Mouse (Mus musculus): ENCODE measurements around the gene Nhej1. TPM values are rescaled to one million over a fixed set of nuclear protein-coding genes. Genes with fewer than 3 reads are reported as not detected.
A peak's percentile ranks its signal among the peaks of the same experiment; 100 is the strongest.

The Nhej1 gene
- polyA plus RNA-seq, 1 experiment, result 2.8 TPM

- no peak for DNase-seq
- Histone ChIP-seq H3K27me3 (ENCODE audit: control insufficient read depth, insufficient read depth, low read length) (no peaks in the 10 kb centered on the region), H3K27ac (ENCODE audit: insufficient read depth, low read length) (no peak overlapping the region), H3K4me1 (ENCODE audit: control insufficient read depth, insufficient read depth, low read length) (no peaks in the 10 kb centered on the region), H3K4me3 (replicated peaks; ENCODE audit: insufficient read depth, low read depth, low read length) (no peak overlapping the region)
- WGBS, result 84% methylated on average over 5 of the region's 5 CpGs
- no peak for TF ChIP-seq CTCF (IDR thresholded peaks at IDR 0.05; ENCODE audit: borderline replicate concordance, insufficient read depth, low read depth, low read length)
- no peak for TF ChIP-seq POLR2A (IDR thresholded peaks at IDR 0.05; ENCODE audit: borderline replicate concordance, insufficient read depth, low read length)
Observed at GRCm38 (mm10) chr1:74962126-74962852, 162.7 kb downstream of the Nhej1 start.

GRCm38 (mm10) chr1:74961722-74962121 lies 163.3 kb downstream of the Nhej1 start:
- Histone ChIP-seq H3K4me3 (replicated peaks; ENCODE audit: insufficient read depth, low read depth, low read length) (no peak overlapping the region), H3K27me3 (ENCODE audit: control insufficient read depth, insufficient read depth, low read length) (no peaks in the 10 kb centered on the region), H3K4me1 (ENCODE audit: control insufficient read depth, insufficient read depth, low read length) (no peaks in the 10 kb centered on the region), H3K27ac (ENCODE audit: insufficient read depth, low read length) (no peak overlapping the region)
- DNase-seq, result no peak
- TF ChIP-seq CTCF (IDR thresholded peaks at IDR 0.05; ENCODE audit: borderline replicate concordance, insufficient read depth, low read depth, low read length) (no peak), POLR2A (IDR thresholded peaks at IDR 0.05; ENCODE audit: borderline replicate concordance, insufficient read depth, low read length) (no peak)
- WGBS, result 89% methylated on average over 7 of the region's 7 CpGs

- H3K4me3 ChIP-seq (replicated peaks; ENCODE audit: insufficient read depth, low read depth, low read length), result no peak overlapping the region
- WGBS, result 85% methylated on average over 7 of the region's 7 CpGs
- DNase-seq, result no peak
- no peak overlapping the region for H3K27ac ChIP-seq (ENCODE audit: insufficient read depth, low read length)
- no peak for TF ChIP-seq CTCF (IDR thresholded peaks at IDR 0.05; ENCODE audit: borderline replicate concordance, insufficient read depth, low read depth, low read length)
- no peak for TF ChIP-seq POLR2A (IDR thresholded peaks at IDR 0.05; ENCODE audit: borderline replicate concordance, insufficient read depth, low read length)
- H3K4me1 ChIP-seq (ENCODE audit: control insufficient read depth, insufficient read depth, low read length), result no peaks in the 10 kb centered on the region
- H3K27me3 ChIP-seq (ENCODE audit: control insufficient read depth, insufficient read depth, low read length), result no peaks in the 10 kb centered on the region
Observed at GRCm38 (mm10) chr1:74960059-74960458, 164.9 kb downstream of the Nhej1 start.

- Histone ChIP-seq H3K27me3 (ENCODE audit: control insufficient read depth, insufficient read depth, low read length) (peaks cover 11% of the 10 kb centered on the region; the same call in 1 of the 2 replicates), H3K27ac (ENCODE audit: insufficient read depth, low read length) (no peak within 1 kb of the TSS), H3K4me3 (replicated peaks; ENCODE audit: insufficient read depth, low read depth, low read length) (no peak within 1 kb of the TSS), H3K4me1 (ENCODE audit: control insufficient read depth, insufficient read depth, low read length) (peaks cover 5% of the 10 kb centered on the region)
- no peak for DNase-seq
- 2% methylated on average over 54 of the region's 55 CpGs for WGBS
- TF ChIP-seq POLR2A (IDR thresholded peaks at IDR 0.05; ENCODE audit: borderline replicate concordance, insufficient read depth, low read length) (no peak), CTCF (IDR thresholded peaks at IDR 0.05; ENCODE audit: borderline replicate concordance, insufficient read depth, low read depth, low read length) (no peak)
Observed at GRCm38 (mm10) chr1:74951556-74952210, 173.3 kb downstream of the Nhej1 start, which contains the start of gene Ihh. TSS of gene Ihh (minus strand) at chr1:74951672.

- 1% methylated on average over 80 of the region's 84 CpGs for WGBS
- no peak for DNase-seq
- peaks cover 5% of the 10 kb centered on the region for H3K4me1 ChIP-seq (ENCODE audit: control insufficient read depth, insufficient read depth, low read length)
- H3K4me3 ChIP-seq (replicated peaks; ENCODE audit: insufficient read depth, low read depth, low read length), result no peak overlapping the region
- TF ChIP-seq CTCF (IDR thresholded peaks at IDR 0.05; ENCODE audit: borderline replicate concordance, insufficient read depth, low read depth, low read length), result no peak
- no peak for TF ChIP-seq POLR2A (IDR thresholded peaks at IDR 0.05; ENCODE audit: borderline replicate concordance, insufficient read depth, low read length)
- peaks cover 11% of the 10 kb centered on the region; the same call in 1 of the 2 replicates for H3K27me3 ChIP-seq (ENCODE audit: control insufficient read depth, insufficient read depth, low read length)
- H3K27ac ChIP-seq (ENCODE audit: insufficient read depth, low read length), result no peak overlapping the region
Observed at GRCm38 (mm10) chr1:74950576-74951490, 174.2 kb downstream of the Nhej1 start.

- no peak for TF ChIP-seq CTCF (IDR thresholded peaks at IDR 0.05; ENCODE audit: borderline replicate concordance, insufficient read depth, low read depth, low read length)
- no peak for TF ChIP-seq POLR2A (IDR thresholded peaks at IDR 0.05; ENCODE audit: borderline replicate concordance, insufficient read depth, low read length)
- H3K27ac ChIP-seq (ENCODE audit: insufficient read depth, low read length), result no peak overlapping the region
- H3K4me3 ChIP-seq (replicated peaks; ENCODE audit: insufficient read depth, low read depth, low read length), result peak overlapping the region; percentile 5
- no peak for DNase-seq
- peaks cover 5% of the 10 kb centered on the region for H3K4me1 ChIP-seq (ENCODE audit: control insufficient read depth, insufficient read depth, low read length)
- H3K27me3 ChIP-seq (ENCODE audit: control insufficient read depth, insufficient read depth, low read length), result peaks cover 11% of the 10 kb centered on the region; the same call in 1 of the 2 replicates
- 5% methylated on average over 16 of the region's 16 CpGs for WGBS
Observed at GRCm38 (mm10) chr1:74950066-74950465, 174.9 kb downstream of the Nhej1 start.

GRCm38 (mm10) chr1:74949666-74950050 lies 175.3 kb downstream of the Nhej1 start:
- WGBS, result 5% methylated on average over 24 of the region's 24 CpGs
- DNase-seq, result no peak
- Histone ChIP-seq H3K4me1 (ENCODE audit: control insufficient read depth, insufficient read depth, low read length) (peaks cover 5% of the 10 kb centered on the region), H3K4me3 (replicated peaks; ENCODE audit: insufficient read depth, low read depth, low read length) (peak overlapping the region; percentile 5), H3K27ac (ENCODE audit: insufficient read depth, low read length) (no peak overlapping the region), H3K27me3 (ENCODE audit: control insufficient read depth, insufficient read depth, low read length) (peaks cover 11% of the 10 kb centered on the region; the same call in 1 of the 2 replicates)
- no peak for TF ChIP-seq CTCF (IDR thresholded peaks at IDR 0.05; ENCODE audit: borderline replicate concordance, insufficient read depth, low read depth, low read length)
- TF ChIP-seq POLR2A (IDR thresholded peaks at IDR 0.05; ENCODE audit: borderline replicate concordance, insufficient read depth, low read length), result no peak

Measured in cerebellum, adult 2 months (tissue).